Mouse (Mus musculus) kidney, adult 2 months (tissue): Measurements from ENCODE around the gene Wdr1.

Experiments used
- CTCF ChIP-seq: fragments of 200-500 bp; conservative IDR thresholded peaks from 2 replicates; pipeline ENCODE4 v1.5.1; 2011; ENCODE audit warnings: low read depth, mild to moderate bottlenecking, control low read depth, low read length, moderate library complexity, mixed read lengths; ENCODE audit not compliant: insufficient read depth, insufficient read length
- POLR2A ChIP-seq: fragments of 200-500 bp; IDR thresholded peaks from one replicate; pipeline ENCODE4 v1.6.1; 2011; ENCODE audit warnings: low read depth, low read length, control low read depth

- TF ChIP-seq CTCF (peak; percentile 61), POLR2A (no peak)
Measured at GRCm38 (mm10) chr5:38529724-38530428, 33.1 kb downstream of the Wdr1 start.
